Mouse (Mus musculus) hindbrain, embryonic 14.5 days (tissue): Measurements from ENCODE around the gene Gm21961. TPM values are rescaled to one million over a fixed set of nuclear protein-coding genes. Genes with fewer than 3 reads are reported as not detected.

Experiments used
- polyA plus RNA-seq: library from polyadenylated mRNA; unstranded; fragments of >200 nt; fragmentation: Nextera tagmentation; extraction: Ambion mirVana; gene quantifications from 2 replicates; pipeline ENCODE4 v1.2.1, GENCODE M21; 2014

Gm21961 gene
- polyA plus RNA-seq, 1 experiment from 2014 or later: not detected

Other genes with a start within 250 kb of the Gm21961 start
- gene Gm21798, start 197.2 kb downstream of the Gm21961 start, polyA plus RNA-seq: not detected in 2 replicates